Comparison of ENCODE assay signal across 17 mouse cellular contexts in genomic region chr2:157618393-157618792, GRCm38 (mm10). TPM values are rescaled to one million over a fixed set of nuclear protein-coding genes. Genes with fewer than 3 reads are reported as not detected.
"Had no signal": no experiment of that assay in that cellular context is flagged by ENCODE, and none has a peak within 500 bp of the region (broad histone marks: within the 10 kb centered on the region; RNA-seq: fewer than 3 reads in every experiment).

No protein-coding gene starts in this region.

- H3K36me3 ChIP-seq: neural tube, embryonic 13.5 days; neural tube, embryonic 15.5 days; stomach, embryonic 15.5 days had no signal

- H3K9me3 ChIP-seq: neural tube, embryonic 13.5 days; neural tube, embryonic 15.5 days; stomach, embryonic 15.5 days had no signal

- H3K27ac ChIP-seq: neural tube, embryonic 13.5 days; neural tube, embryonic 15.5 days; stomach, embryonic 15.5 days; stomach, postnatal 0 days had no signal

- H3K4me2 ChIP-seq: neural tube, embryonic 13.5 days; neural tube, embryonic 15.5 days; stomach, embryonic 15.5 days had no signal

- DNase-seq: retina, postnatal 1 day; right cerebral cortex, adult 18-20 months; right cerebral cortex, postnatal 14 days; right cerebral cortex, postnatal 25 days; right cerebral cortex, postnatal 4 days; spleen, adult 18-20 months; thymus, adult 18-20 months; thymus, adult 2 months; thymus, postnatal 14 days; thymus, postnatal 25 days; thymus, postnatal 36 days; thymus, postnatal 4 days had no signal

- H3K4me3 ChIP-seq: neural tube, embryonic 13.5 days; neural tube, embryonic 15.5 days; stomach, embryonic 15.5 days had no signal

- H3K27me3 ChIP-seq: neural tube, embryonic 13.5 days; neural tube, embryonic 15.5 days; stomach, embryonic 15.5 days had no signal

- H3K9ac ChIP-seq: neural tube, embryonic 13.5 days; neural tube, embryonic 15.5 days; stomach, embryonic 15.5 days had no signal

RNA-seq across cellular contexts. Expression of gene Nnat, which starts 58.5 kb away (rescaled TPM):
- total RNA-seq: neutrophil, adult 5-6 weeks had no signal
